In genomic region chr10:127058161-127058560, GRCm38 (mm10) we compare ENCODE assay signal across 7 mouse cellular contexts. TPM values are rescaled to one million over a fixed set of nuclear protein-coding genes. Genes with fewer than 3 reads are reported as not detected.
A peak's percentile ranks its signal among the peaks of the same experiment; 100 is the strongest.
DNase-seq lines count a peak whose midpoint lies in the region; ATAC-seq lines count a peak whose summit lies in the region.

No protein-coding gene starts in this region.

- peak; percentile 17; the same call in 1 of the 2 replicates for ATAC-seq in forebrain, embryonic 15.5 days (replicated peaks)
- ATAC-seq in hindbrain, embryonic 13.5 days (ENCODE audit: low FRiP score): peak; percentile 6

- H3K4me1 ChIP-seq in forebrain, embryonic 15.5 days: peaks cover 45% of the 10 kb centered on the region
- peaks cover 60% of the 10 kb centered on the region for H3K4me1 ChIP-seq in hindbrain, embryonic 13.5 days (replicated peaks)

- DNase-seq in NIH3T3 (ENCODE audit: low read depth): peak; percentile 86
- peak; percentile 79 to 85 for DNase-seq in cerebellum, adult 18-20 months
- DNase-seq in left cerebral cortex, postnatal 36 days (ENCODE audit: low spot score in 2 of 2): peak; percentile 65 to 66
- DNase-seq in mesoderm, embryonic 11.5 days (ENCODE audit: low read depth, low spot score): peak; percentile 88
- DNase-seq in right cerebral cortex, postnatal 4 days: peak; percentile 77

- H3K9me3 ChIP-seq in forebrain, embryonic 15.5 days: no peaks in the 10 kb centered on the region
- H3K9me3 ChIP-seq in hindbrain, embryonic 13.5 days: no peaks in the 10 kb centered on the region

- WGBS in forebrain, embryonic 15.5 days: under 1% methylated on average over 9 of the region's 9 CpGs
- WGBS in hindbrain, embryonic 13.5 days: 2% methylated on average over 9 of the region's 9 CpGs

- intact Hi-C loops in left cerebral cortex, postnatal 36 days (cut with DNase I): no loop called here

- peak overlapping the region; percentile 72 for H3K4me3 ChIP-seq in forebrain, embryonic 15.5 days
- peak overlapping the region; percentile 91 for H3K4me3 ChIP-seq in hindbrain, embryonic 13.5 days

- H3K9ac ChIP-seq in forebrain, embryonic 15.5 days (replicated peaks): peak overlapping the region; percentile 76
- H3K9ac ChIP-seq in hindbrain, embryonic 13.5 days: peak overlapping the region; percentile 99

- peak overlapping the region; percentile 74 for H3K4me2 ChIP-seq in forebrain, embryonic 15.5 days (replicated peaks)
- peak overlapping the region; percentile 84 for H3K4me2 ChIP-seq in hindbrain, embryonic 13.5 days

- H3K36me3 ChIP-seq in forebrain, embryonic 15.5 days: peaks cover 39% of the 10 kb centered on the region
- peaks cover 46% of the 10 kb centered on the region for H3K36me3 ChIP-seq in hindbrain, embryonic 13.5 days

- H3K27me3 ChIP-seq in forebrain, embryonic 15.5 days: no peaks in the 10 kb centered on the region
- H3K27me3 ChIP-seq in hindbrain, embryonic 13.5 days: no peaks in the 10 kb centered on the region

- H3K27ac ChIP-seq in forebrain, embryonic 15.5 days (replicated peaks): peak overlapping the region; percentile 47; the same call in 1 of the 2 replicates
- peak overlapping the region; percentile 99; the same call in 1 of the 2 replicates for H3K27ac ChIP-seq in hindbrain, embryonic 13.5 days

RNA-seq across cellular contexts. Expression of gene March9, which starts 1.8 kb away (rescaled TPM):
- 5.6 and 7.0 TPM in 2 replicates for polyA plus RNA-seq in forebrain, embryonic 15.5 days (2015; fragmentation: Nextera tagmentation; extraction: Ambion mirVana)
- 5.8 and 5.9 TPM in 2 replicates for polyA plus RNA-seq in hindbrain, embryonic 13.5 days (2015; fragmentation: Nextera tagmentation; extraction: Ambion mirVana)
- total RNA-seq in left cerebral cortex, postnatal 36 days (2021): 10 to 100 TPM; 21.5 to 24.9 TPM

RNA-seq across cellular contexts. Expression of gene Cdk4, which starts 5.2 kb away (rescaled TPM):
- 1,729 and 1,809 TPM in 2 replicates for polyA plus RNA-seq in forebrain, embryonic 15.5 days (2015; fragmentation: Nextera tagmentation; extraction: Ambion mirVana)
- polyA plus RNA-seq in hindbrain, embryonic 13.5 days (2015; fragmentation: Nextera tagmentation; extraction: Ambion mirVana): 1,183 and 1,237 TPM in 2 replicates
- 10 to 100 TPM; 76.9 to 88.1 TPM for total RNA-seq in left cerebral cortex, postnatal 36 days (2021)

RNA-seq across cellular contexts. Expression of gene Cyp27b1, which starts 10.1 kb away (rescaled TPM):
- 0.11 and 0.15 TPM in 2 replicates for polyA plus RNA-seq in forebrain, embryonic 15.5 days (2015; fragmentation: Nextera tagmentation; extraction: Ambion mirVana)
- 0.23 and 0.27 TPM in 2 replicates for polyA plus RNA-seq in hindbrain, embryonic 13.5 days (2015; fragmentation: Nextera tagmentation; extraction: Ambion mirVana)
- 1 to 10 TPM in 1 of 2 experiments, under 1 TPM in 1; 0.39 to 1.2 TPM for total RNA-seq in left cerebral cortex, postnatal 36 days (2021)

RNA-seq across cellular contexts. Expression of gene Tspan31, which starts 11.9 kb away (rescaled TPM):
- 118 and 122 TPM in 2 replicates for polyA plus RNA-seq in forebrain, embryonic 15.5 days (2015; fragmentation: Nextera tagmentation; extraction: Ambion mirVana)
- polyA plus RNA-seq in hindbrain, embryonic 13.5 days (2015; fragmentation: Nextera tagmentation; extraction: Ambion mirVana): 122 and 129 TPM in 2 replicates
- total RNA-seq in left cerebral cortex, postnatal 36 days (2021): 10 to 100 TPM; 63.5 to 66.3 TPM

RNA-seq across cellular contexts. Expression of gene Eef1akmt3, which starts 16.8 kb away (rescaled TPM):
- 0.14 and 0.28 TPM in 2 replicates for polyA plus RNA-seq in forebrain, embryonic 15.5 days (2015; fragmentation: Nextera tagmentation; extraction: Ambion mirVana)
- polyA plus RNA-seq in hindbrain, embryonic 13.5 days (2015; fragmentation: Nextera tagmentation; extraction: Ambion mirVana): 0.12 and 0.28 TPM in 2 replicates
- not detected for total RNA-seq in left cerebral cortex, postnatal 36 days (2021)

Comparison
In these comparisons a context has a peak if more than half of its experiments do, and no peak if none do; other contexts are left out.
1. Peak in every context shown above with its lines: DNase-seq, ATAC-seq, H3K4me3 ChIP-seq and H3K27ac ChIP-seq.